Mouse (Mus musculus) midbrain, postnatal 0 days (tissue): ENCODE measurements around the gene 2410137M14Rik. TPM values are rescaled to one million over a fixed set of nuclear protein-coding genes. Genes with fewer than 3 reads are reported as not detected.

Source experiments
- ATAC-seq: fragments of 200-750 bp; cut with Nextera tagmentation; 2 replicates; pipeline ENCODE4 v1.8.0; 2017; ENCODE audit warnings: moderate number of reproducible peaks, mild to moderate bottlenecking, moderate TSS enrichment, moderate library complexity; ENCODE audit not compliant: low FRiP score
- DNase-seq: peaks from one replicate; pipeline ENCODE4 v3.0.0-alpha.2; 2015; ENCODE audit warnings: low spot score
- H3K27ac ChIP-seq: fragments of 300-500 bp; sonication (generic); 2 replicates; pipeline ENCODE4 v1.5.1; 2014; ENCODE audit warnings: low read depth, mild to moderate bottlenecking, low read length, mixed read lengths
- H3K27me3 ChIP-seq: fragments of 300-500 bp; sonication (generic); 2 replicates; pipeline ENCODE4 v1.6.1; 2014; ENCODE audit warnings: low read length, control low read depth, mixed read lengths; ENCODE audit not compliant: insufficient read depth
- H3K36me3 ChIP-seq: fragments of 300-500 bp; sonication (generic); 2 replicates; pipeline ENCODE4 v1.6.1; 2014; ENCODE audit warnings: low read length, control low read depth, mixed read lengths; ENCODE audit not compliant: insufficient read depth
- H3K4me1 ChIP-seq: fragments of 300-500 bp; sonication (generic); 2 replicates; pipeline ENCODE4 v1.6.1; 2014; ENCODE audit warnings: mild to moderate bottlenecking, control low read depth, antibody characterized with exemption, low read length, mixed read lengths; ENCODE audit not compliant: insufficient read depth
- H3K4me2 ChIP-seq: fragments of 300-500 bp; sonication (generic); 2 replicates; pipeline ENCODE4 v1.6.1; 2014; ENCODE audit warnings: low read depth, mild to moderate bottlenecking, low read length, mixed read lengths; ENCODE audit not compliant: poor library complexity, severe bottlenecking
- H3K4me3 ChIP-seq: fragments of 300-500 bp; sonication (generic); 2 replicates; pipeline ENCODE4 v1.5.1; 2014; ENCODE audit warnings: low read depth, mild to moderate bottlenecking, low read length, moderate library complexity
- H3K9ac ChIP-seq: fragments of 300-500 bp; sonication (generic); replicated peaks from 2 replicates; pipeline ENCODE4 v1.6.1; 2014; ENCODE audit warnings: mild to moderate bottlenecking, low read length, moderate library complexity, mixed read lengths; ENCODE audit not compliant: poor library complexity, severe bottlenecking
- H3K9me3 ChIP-seq: fragments of 300-500 bp; sonication (generic); 2 replicates; pipeline ENCODE4 v1.6.1; 2016; ENCODE audit warnings: low read length, control low read depth
- CTCF ChIP-seq: IDR thresholded peaks from 2 replicates; pipeline ENCODE4 v1.5.1; 2016; ENCODE audit warnings: antibody characterized with exemption, mild to moderate bottlenecking
- WGBS: fragments of 180-500 bp; shearing (Covaris S2); extraction: QIAGEN DNeasy Blood & Tissue Kit; methylation state at CpG from one replicate; pipeline ENCODE4 v1.1.7; 2014; 5-methylcytosine and 5-hydroxymethylcytosine counted together
- polyA plus RNA-seq: library from polyadenylated mRNA; unstranded; fragments of >200 nt; fragmentation: Nextera tagmentation; extraction: Ambion mirVana; gene quantifications from 2 replicates; pipeline ENCODE4 v1.2.1, GENCODE M21; 2015
- total RNA-seq: library from RNA; depleted of rRNA; stranded (reverse); fragments of >200 nt; gene quantifications from 2 replicates; pipeline ENCODE4 v1.2.3, GENCODE M21; 2014

2410137M14Rik gene
- total and polyA plus RNA-seq, 2 experiments from 2014 or later, result 0.52 TPM; not detected in 1

DNA sequence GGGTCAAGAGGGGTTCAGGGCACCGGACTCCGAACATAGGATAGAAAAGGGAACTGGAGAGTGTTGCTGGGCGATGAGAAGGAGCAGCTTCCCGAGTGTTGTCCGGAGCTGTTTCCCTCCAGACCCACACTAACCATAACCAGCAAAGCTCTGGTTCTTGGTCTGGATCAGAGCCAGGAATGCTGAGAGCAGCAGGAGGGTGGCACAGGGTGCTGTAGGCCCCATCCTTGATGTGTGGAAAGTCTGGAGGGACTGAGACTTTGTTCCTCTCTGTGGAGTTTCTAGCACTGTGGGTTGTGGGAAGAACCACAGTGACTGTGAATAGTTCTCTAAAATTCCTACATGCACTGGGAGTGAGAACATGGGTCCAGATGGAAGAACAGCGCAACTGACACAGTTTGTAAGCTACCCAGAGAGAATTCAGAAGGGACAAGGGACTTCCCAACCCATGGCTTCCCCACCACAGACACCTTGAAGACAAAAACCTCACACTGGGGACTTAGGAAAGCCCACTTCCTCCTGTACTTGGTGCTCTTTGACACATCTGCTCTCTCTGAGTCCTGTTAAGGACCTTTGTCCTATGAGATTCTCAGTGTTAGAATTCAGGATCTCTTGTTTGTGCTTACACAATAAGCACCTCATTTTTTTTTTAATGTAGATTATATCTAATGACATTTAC lies 9.7 kb downstream of the 2410137M14Rik start:
- H3K36me3 ChIP-seq, result no peaks in the 10 kb centered on the region
- H3K27me3 ChIP-seq, result no peaks in the 10 kb centered on the region
- no peaks in the 10 kb centered on the region for H3K9me3 ChIP-seq
- DNase-seq (no peak), ATAC-seq (no peak)
- TF ChIP-seq CTCF, result no peak
- H3K27ac ChIP-seq, result no peak overlapping the region
- no peak overlapping the region for H3K4me2 ChIP-seq
- 90% methylated on average over 6 of the region's 6 CpGs for WGBS
- H3K9ac ChIP-seq, result no peak overlapping the region
- no peaks in the 10 kb centered on the region for H3K4me1 ChIP-seq
- H3K4me3 ChIP-seq, result no peak overlapping the region

DNA sequence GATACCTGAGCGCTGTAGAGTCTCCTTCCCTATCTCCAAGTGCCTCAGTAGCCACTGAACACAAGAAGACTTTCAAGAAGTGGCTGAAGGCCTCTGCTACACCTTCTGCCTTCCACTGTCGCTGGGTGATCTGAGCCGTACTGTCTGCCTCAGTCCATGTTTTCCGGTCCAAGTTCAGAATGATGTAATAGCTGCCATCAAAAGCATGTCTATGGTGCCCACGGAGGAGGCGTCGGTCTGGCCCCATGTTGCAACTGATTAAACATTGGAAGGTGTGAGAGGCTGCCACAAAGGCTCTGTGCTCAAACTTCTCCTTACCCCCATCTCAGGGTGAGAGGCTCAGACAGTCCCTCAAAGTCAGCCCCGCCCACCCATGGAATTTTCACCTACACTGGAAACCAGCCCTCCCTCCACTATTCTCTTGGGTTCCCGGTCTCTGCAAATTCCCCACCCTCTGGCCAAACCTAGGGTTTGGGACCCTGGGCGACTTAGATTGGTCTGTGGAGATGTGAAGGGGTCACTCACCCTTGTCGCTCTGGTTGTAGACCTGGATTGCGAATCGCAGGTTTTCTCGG lies 10.6 kb downstream of the 2410137M14Rik start:
- Histone ChIP-seq H3K4me1 (no peaks in the 10 kb centered on the region), H3K4me2 (no peak overlapping the region), H3K9ac (no peak overlapping the region), H3K36me3 (no peaks in the 10 kb centered on the region), H3K9me3 (no peaks in the 10 kb centered on the region), H3K4me3 (no peak overlapping the region), H3K27me3 (no peaks in the 10 kb centered on the region), H3K27ac (no peak overlapping the region)
- no peak for ATAC-seq
- TF ChIP-seq CTCF, result no peak
- DNase-seq, result no peak
- 84% methylated on average over 14 of the region's 14 CpGs for WGBS

DNA sequence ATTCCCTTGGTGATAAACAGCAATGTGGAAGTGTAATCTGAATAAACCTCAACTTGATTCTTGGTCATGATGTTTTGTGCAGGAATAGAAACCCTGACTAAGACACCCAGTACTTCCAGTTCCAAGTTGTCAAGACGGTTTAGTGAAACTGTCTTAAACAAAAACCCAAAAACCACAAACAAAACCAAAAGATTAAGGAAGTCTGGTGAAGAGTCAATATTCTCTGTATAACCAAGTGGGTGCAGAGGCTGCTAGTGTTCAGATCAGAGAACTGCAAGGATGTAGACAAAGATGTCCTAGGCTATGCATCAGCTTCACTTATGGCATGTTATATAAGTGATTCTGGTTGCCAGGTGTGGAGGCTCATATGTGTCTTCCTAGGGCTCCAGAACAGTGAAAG lies 14.2 kb downstream of the 2410137M14Rik start:
- H3K9ac ChIP-seq, result no peak overlapping the region
- TF ChIP-seq CTCF, result no peak
- H3K36me3 ChIP-seq, result no peaks in the 10 kb centered on the region
- no peaks in the 10 kb centered on the region for H3K27me3 ChIP-seq
- H3K9me3 ChIP-seq, result no peaks in the 10 kb centered on the region
- ATAC-seq (no peak), DNase-seq (no peak)
- 89% methylated on average over 1 of the region's 1 CpGs for WGBS
- H3K4me1 ChIP-seq, result no peaks in the 10 kb centered on the region
- no peak overlapping the region for H3K4me3 ChIP-seq
- no peak overlapping the region for H3K4me2 ChIP-seq
- H3K27ac ChIP-seq, result no peak overlapping the region

DNA sequence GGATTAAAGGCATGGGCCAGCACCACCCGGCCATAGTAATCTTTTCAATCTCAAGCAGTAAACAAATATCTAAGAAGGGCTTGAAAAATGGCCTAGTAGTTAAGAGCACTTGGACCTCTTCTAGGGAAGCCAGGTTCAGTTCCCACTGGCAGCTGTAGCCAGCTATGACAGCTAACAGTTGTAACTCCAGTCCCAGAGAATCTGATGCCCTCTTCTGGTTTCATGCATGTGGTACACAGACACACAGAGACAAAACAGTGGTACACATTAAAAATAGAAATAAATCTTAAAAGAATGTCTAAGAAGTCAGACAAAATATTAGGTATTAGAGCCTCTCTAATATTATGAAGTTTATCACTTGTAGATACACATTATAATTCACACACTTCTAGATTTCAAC lies 19.9 kb downstream of the 2410137M14Rik start:
- no peak overlapping the region for H3K4me3 ChIP-seq
- no peak for ATAC-seq
- TF ChIP-seq CTCF, result peak; percentile 49
- no peak overlapping the region for H3K27ac ChIP-seq
- DNase-seq, result no peak
- no peaks in the 10 kb centered on the region for H3K36me3 ChIP-seq
- H3K4me1 ChIP-seq, result peaks cover 6% of the 10 kb centered on the region; the same call in 1 of the 2 replicates
- H3K27me3 ChIP-seq, result no peaks in the 10 kb centered on the region
- 74% methylated on average over 1 of the region's 1 CpGs for WGBS
- no peak overlapping the region for H3K4me2 ChIP-seq
- H3K9me3 ChIP-seq, result no peaks in the 10 kb centered on the region
- H3K9ac ChIP-seq, result no peak overlapping the region

DNA sequence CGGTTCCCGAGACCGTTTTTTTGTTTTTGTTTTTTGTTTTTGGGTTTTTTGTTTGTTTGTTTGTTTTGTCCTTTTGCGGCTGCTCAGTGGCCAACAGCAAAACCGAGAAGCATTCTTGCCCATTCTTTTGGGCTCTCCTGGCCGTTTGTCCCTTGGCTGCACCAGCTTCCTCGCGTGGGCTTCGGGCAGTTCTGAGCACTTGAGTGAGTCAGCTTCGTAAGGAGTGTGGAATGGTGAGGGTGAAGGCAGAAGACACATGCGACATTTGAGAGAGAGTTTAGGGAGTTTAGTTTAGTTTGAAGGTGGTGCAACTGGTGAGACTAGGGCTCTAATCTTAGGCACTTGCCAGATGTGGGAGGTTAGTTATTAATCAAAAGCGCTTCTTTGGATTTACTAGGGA lies 22.2 kb downstream of the 2410137M14Rik start:
- DNase-seq (no peak), ATAC-seq (no peak)
- 7% methylated on average over 12 of the region's 12 CpGs for WGBS
- Histone ChIP-seq H3K27me3 (no peaks in the 10 kb centered on the region), H3K9ac (peak overlapping the region; percentile 69), H3K36me3 (no peaks in the 10 kb centered on the region), H3K4me3 (peak overlapping the region; percentile 68), H3K9me3 (no peaks in the 10 kb centered on the region), H3K4me2 (peak overlapping the region; percentile 67), H3K4me1 (peaks cover 6% of the 10 kb centered on the region; the same call in 1 of the 2 replicates), H3K27ac (peak overlapping the region; percentile 73; the same call in 1 of the 2 replicates)
- no peak for TF ChIP-seq CTCF

DNA sequence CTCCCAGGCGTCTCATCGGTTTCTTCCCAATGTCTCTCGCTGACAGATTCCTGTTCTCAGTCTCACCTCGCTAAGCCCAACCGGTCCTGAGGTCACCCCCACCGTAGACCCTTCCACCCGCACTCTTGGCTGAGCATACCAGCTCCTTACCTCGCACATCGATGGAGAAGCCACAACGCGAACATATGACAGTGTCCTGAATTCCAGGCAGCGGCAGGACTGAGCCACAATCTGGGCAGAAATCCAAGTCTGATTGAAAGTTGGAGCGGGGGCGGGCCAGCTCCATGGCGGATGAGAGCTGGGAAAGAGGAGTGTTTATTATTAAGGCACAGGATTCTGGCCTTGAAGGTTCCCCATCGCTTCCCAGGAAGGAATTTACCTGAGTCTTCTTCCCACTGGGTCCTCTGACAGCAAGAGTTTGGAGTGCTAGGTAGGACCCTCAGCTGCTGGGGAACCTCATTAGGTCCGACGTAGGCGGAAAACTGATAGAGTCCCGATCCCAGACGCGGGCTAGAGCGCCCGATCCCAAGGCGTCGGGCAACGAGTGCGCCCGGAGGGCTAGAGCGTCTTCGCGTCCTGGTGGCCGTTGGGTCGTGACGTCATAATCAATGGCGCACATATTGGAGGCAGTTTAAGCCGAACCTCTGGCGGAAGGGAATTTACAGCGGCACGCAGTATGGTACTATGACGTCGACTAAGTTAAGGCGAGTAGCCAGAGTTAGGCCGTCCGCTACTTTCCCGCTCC lies 22.9 kb downstream of the 2410137M14Rik start, which contains the start of the genes Znrd1 and Znrd1as:
TSS of gene Znrd1 (minus strand) at position 561 of the 745 bp plus-strand sequence.
TSS of gene Znrd1as (plus strand) at position 594 of the 745 bp plus-strand sequence.
- Histone ChIP-seq H3K4me2 (peak within 1 kb of the TSS; percentile 67), H3K36me3 (no peaks in the 10 kb centered on the region), H3K27me3 (no peaks in the 10 kb centered on the region), H3K9me3 (no peaks in the 10 kb centered on the region), H3K4me3 (peak within 1 kb of the TSS; percentile 68), H3K9ac (peak within 1 kb of the TSS; percentile 79), H3K27ac (peak within 1 kb of the TSS; percentile 73), H3K4me1 (peaks cover 6% of the 10 kb centered on the region; the same call in 1 of the 2 replicates)
- peak; percentile 100 for DNase-seq
- ATAC-seq, result peak; percentile 99
- WGBS, result under 1% methylated on average over 46 of the region's 46 CpGs
- no peak; the same call in 1 of the 2 replicates for TF ChIP-seq CTCF
